Mouse (Mus musculus) urinary bladder, adult 2 months (tissue): ENCODE results near the gene Srp54c. TPM values are rescaled to one million over a fixed set of nuclear protein-coding genes. Genes with fewer than 3 reads are reported as not detected.

Source experiments
- DNase-seq: peaks from one replicate; pipeline ENCODE4 v3.0.0; 2022; ENCODE audit warnings: low spot score
- polyA plus RNA-seq: library from polyadenylated mRNA; depleted of rRNA; stranded (reverse); fragments of >200 nt; gene quantifications from 2 replicates; pipeline ENCODE4 v1.2.3, GENCODE M21; 2012; rRNA removed

Srp54c gene
- polyA plus RNA-seq, 1 experiment, result 52.6 TPM

- DNase-seq, result no peak
Measured at GRCm38 (mm10) chr12:55311841-55312240, 81.9 kb downstream of the Srp54c start.

Other genes with a start within 250 kb of the Srp54c start
- not detected in 2 replicates for gene Gm20403, start 243.6 kb upstream of the Srp54c start, polyA plus RNA-seq
- 7.1 and 9.8 TPM in 2 replicates for gene Baz1a, start 215.8 kb upstream of the Srp54c start, polyA plus RNA-seq
- 17.9 and 21.2 TPM in 2 replicates for gene 2700097O09Rik, start 150.1 kb upstream of the Srp54c start, polyA plus RNA-seq
- gene Srp54a, start 149.9 kb upstream of the Srp54c start, polyA plus RNA-seq, result 62.8 and 78.5 TPM in 2 replicates
- 27.9 and 31.6 TPM in 2 replicates for gene Fam177a, start 105.7 kb upstream of the Srp54c start, polyA plus RNA-seq
- 30.0 and 32.3 TPM in 2 replicates for gene Srp54b, start 75.1 kb upstream of the Srp54c start, polyA plus RNA-seq
- gene 1700047I17Rik2, start 30.6 kb upstream of the Srp54c start, polyA plus RNA-seq, result not detected in 2 replicates
- gene 1110008L16Rik, start 69.4 kb downstream of the Srp54c start, polyA plus RNA-seq, result 12.3 and 12.9 TPM in 2 replicates
- gene Ppp2r3c, start 72.8 kb downstream of the Srp54c start, polyA plus RNA-seq, result 8.9 and 9.0 TPM in 2 replicates
- gene Psma6, start 154.1 kb downstream of the Srp54c start, polyA plus RNA-seq, result 149 and 166 TPM in 2 replicates